Mouse (Mus musculus) cerebellum, postnatal 25 days (tissue): ENCODE results near the gene Mab21l3.

ENCODE experiments used
- DNase-seq, 2 experiments: peaks; one replicate each; pipeline ENCODE4 v3.0.0; 2021; ENCODE audit warnings: mixed read lengths in 2 of 2

The Mab21l3 gene

DNA sequence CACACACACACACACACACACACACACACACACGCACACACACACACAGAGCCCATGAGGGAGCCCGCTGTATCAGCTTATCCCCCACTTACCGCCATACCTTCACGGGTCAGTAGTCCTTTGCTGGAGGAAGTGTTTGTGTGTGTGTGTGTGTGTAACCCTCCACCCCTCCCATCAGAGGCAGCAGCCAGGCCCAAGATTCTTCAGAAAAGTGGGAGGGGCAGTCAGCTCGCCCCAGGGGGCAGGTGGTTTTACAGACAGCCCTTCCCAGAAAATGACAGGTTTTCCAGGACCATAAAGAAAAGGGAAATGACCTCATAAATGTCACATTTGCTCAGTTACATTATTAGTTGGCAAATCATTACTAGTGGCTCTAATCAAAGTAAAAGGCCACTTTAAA is at the start of gene Mab21l3:
Gene Mab21l3, minus strand, starts transcription at position 144 of the 400 bp plus-strand sequence.
- DNase-seq: no peak

DNA sequence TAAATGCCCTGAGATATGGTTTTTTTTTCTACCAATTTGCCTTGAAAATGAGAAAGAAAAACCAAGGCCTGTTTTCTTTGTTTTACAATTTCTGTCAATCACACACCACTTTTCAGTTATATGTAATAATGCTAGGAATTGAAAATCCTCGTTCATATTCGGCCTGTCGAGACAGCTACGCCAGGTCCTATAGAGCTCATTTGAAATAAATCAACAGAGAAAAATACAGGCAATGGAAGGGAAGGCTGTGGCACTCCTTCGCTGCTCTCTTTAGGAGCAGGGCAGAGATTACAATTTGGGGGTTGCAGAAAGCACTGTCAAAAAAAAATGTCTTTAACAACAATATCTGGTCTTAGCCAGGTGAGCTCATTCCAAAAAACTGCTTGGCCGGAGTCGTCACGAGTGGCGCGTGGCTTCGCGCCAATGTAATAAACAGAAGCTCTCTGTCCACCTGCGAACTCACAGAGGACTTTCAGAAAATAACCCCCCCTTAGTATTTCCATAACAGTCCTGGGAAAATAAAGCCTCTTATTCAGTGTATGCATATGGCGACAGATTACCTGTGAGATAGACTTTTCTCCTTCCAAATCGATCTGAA is 48.7 kb upstream of the Mab21l3 start:
- DNase-seq: peak in 1 of 2 experiments; percentile 50

DNA sequence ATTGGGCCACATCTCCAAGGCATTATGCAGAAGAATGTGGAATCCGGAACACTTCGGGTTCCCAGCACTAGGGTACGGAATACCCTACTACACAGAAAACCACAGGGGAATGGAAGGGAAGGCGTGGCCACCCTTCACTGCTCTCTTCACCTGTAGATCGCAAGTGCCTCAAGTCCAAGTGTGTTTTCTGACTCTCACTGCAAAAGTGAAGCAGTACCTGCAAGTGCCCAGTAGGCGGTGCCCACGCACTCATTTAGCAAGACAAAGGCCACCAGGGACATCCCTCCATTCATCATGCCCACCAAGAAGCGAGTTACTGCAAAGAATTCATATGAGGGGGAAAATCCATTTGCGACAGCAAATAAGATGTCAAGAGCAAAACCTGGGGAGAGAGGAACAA is 48.1 kb upstream of the Mab21l3 start:
- DNase-seq: peak; percentile 85 to 88

DNA sequence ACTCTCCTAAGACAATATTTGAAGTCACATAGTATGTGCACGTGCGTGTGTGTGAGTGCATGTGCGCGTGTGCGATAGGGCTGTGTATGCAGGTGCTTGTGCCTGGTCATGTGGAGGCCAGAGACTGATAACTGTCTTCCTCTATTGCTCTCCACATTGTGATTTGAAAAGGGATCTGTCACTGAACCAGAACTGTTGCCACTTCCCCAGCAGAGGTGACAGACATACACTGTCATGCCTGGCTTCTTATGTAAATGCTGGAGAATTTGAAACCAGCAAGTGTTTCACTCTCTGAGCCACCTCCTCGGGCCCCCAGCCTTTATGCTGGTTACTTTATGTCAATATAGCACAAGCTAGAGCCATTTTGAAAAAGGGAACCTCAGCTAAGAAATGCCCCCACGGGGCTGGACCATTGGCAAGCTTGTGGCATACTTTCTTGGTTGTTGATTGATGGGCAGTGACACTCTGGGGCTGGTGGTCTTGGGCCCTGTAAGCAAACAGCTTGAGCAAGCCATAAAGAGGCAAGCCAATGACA is 46.7 kb upstream of the Mab21l3 start:
- no peak for DNase-seq

DNA sequence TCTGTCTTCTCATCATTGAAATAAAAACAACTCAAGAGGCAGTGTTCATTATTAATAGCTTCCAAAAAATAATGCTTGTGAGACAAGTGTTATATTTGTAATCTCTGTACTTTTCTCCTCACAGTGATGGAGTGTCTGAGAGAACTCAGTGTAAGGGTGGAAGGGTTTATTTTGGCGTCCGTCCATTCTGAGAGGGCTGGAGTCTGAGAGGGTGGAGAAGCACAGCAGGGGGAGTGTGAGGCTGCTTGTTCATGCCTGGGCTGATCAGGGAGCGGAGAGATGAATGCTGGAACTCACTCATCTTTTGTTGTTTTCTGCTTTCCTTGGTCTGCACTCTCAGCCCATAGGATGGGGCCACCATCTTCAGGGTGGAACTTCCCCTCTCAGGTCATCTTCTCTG is 36.8 kb upstream of the Mab21l3 start:
- peak; percentile 41 to 63 for DNase-seq

DNA sequence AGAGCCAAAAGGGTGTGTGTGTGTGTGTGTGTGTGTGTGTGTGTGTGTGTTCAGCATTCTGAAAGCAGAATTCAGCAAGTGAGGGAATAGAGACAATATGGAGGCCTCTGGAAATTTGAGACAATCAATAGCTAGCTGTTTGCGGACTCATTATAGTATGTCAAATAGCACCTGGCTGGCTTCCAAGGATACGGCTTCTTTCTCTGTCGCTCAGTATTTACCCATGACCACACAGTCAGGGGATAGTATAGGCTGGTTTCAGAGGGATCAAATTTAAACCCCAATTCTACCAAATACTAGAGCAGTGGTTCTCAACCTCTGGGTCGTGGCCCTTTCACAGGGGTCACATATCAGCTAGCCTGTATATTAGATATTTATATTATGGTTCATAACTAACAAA is 36.3 kb upstream of the Mab21l3 start:
- peak in 1 of 2 experiments; percentile 30 for DNase-seq

DNA sequence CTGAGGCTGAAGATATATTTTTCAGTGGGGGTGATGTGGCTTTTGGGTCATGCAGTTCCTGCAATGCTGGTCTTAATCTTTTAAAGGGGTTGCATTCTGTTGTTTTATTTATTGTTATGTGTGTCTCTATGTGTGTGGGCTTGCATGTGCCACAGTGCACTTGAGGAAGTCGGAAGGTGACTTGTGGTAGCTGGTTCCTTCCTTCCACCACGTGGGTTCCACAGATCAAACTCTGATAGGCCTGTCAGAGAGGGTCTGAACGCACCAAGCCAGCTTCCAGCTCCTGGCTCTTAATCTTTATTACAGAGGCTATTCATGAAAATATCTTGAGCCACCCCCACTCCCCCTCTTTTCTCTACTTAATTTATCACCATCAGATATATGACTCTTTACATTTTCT is 35.1 kb upstream of the Mab21l3 start:
- DNase-seq: no peak

DNA sequence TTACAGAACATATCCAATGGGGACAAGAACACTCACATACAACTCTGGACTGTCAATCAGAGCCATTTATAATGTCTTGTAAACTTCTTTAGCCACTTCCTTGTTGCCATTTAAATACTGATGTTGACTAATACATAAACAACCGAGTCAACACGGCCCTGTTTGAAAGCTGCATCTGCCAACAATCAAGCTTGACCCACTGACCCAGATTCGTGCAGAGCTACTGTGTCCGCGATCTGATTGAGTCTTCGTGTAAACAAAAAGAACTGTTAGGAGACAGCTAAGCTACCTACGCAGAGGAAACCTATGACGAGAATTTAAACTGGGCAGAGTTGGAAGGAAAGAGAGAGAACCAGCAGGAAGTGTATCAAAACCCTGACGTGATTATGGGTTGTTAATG is 33.0 kb upstream of the Mab21l3 start:
- DNase-seq: no peak

DNA sequence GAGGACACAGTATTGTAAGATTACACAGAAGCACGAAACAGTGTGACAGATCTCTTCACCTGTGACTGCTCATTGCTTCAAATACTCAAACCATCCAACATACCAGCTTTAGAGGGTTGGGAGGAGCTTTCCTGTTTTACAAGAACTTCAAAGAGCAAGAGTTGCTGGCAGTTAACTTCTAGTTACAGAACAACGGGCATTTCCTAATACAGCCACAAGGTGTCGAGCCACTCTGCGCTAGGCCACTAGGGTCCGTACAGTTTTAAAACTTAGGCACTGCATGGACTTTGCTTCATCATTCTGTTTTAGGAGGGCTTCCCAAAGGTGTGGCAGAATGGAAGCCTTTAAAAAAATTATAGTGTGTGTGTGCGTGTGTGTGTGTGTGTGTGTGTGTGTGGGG is 32.1 kb upstream of the Mab21l3 start:
- no peak for DNase-seq

DNA sequence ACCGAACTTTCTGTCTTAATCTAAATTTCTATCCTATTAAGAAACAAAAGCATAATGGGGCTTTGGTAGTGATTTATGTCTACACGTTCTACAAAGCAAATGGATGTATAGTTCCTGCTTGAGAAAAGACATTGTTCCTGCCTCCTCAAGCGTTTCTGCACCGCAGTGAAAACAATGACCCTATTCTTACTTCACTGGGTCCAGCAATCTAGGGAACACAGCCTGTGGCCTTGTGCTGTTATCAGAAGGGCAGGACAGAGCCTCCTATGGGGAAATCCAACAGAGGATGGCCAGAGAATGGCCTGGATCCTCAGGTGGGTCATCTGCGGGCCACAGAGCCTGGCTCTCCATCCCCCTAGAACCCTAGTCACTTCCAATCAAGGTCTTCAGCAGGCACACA is 29.4 kb upstream of the Mab21l3 start:
- DNase-seq: no peak

DNA sequence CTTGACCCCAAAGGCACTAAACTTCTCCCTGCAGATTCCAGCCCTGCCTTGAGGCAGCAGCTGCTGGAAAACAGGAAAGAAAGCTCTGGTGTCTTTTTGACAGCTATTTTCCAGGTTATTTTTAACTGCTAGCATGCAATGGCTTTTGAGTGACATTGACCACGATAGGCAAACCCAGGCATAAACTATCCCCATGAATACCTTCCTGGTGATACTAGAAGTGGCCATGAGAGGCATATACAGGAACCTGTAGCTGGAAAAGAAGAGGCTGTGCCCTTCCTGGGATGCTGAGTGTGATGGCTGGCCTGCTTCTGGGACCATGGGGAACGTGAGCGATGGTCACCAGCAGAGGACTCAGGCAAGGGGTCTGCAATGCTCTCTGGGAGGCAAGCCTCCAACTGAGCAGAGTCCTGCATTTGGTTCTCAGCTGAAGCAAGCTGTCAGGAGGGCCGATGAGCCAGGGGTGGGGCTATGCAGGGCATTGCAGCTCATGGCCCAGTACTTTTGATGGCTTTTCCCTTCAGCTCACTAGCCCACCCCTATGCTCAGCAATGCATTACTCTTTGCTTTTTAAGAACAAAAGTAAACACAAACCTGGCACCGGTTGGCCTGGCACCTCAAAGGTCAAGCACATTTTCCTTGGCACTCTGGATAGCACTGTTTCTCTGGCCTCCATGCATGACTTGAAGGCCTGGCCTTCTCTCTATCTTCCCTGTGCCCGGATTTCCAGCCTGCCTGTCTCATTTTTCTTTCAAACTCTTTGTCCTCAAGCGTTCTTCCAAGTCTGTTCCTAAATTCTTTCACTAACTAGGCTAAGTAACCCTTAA is 27.9 kb upstream of the Mab21l3 start:
- DNase-seq: no peak

DNA sequence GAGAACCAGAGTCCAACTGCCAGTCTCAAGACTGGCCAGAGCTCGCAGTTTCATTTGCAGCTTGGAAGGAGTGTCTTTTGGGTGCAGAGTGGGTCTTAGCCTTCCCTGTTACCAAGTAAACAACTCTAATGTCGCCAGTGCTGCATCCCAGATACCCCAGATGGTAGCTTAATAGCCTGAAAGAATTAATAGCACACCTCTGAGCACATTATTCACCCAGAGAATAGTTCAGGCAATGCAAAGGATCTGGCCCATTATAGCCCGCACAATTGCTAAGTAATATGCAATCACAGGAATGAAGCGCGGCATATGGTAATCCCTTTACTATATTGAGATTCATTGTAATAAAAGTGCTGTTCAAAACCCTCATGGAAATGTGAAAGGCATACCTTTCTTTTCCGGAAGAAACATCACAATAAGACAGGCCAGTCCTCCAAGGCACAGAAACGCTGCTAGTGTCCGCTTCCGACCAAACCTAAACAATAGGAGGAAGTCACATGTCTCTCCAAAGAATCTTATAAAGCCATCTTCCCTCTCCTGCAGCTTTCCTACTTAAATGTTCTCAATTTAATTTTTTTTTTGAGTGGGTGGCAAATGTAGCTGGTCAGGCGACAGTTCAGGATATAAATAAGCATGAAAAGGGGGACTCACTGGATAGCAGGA is 26.6 kb upstream of the Mab21l3 start:
- no peak for DNase-seq

DNA sequence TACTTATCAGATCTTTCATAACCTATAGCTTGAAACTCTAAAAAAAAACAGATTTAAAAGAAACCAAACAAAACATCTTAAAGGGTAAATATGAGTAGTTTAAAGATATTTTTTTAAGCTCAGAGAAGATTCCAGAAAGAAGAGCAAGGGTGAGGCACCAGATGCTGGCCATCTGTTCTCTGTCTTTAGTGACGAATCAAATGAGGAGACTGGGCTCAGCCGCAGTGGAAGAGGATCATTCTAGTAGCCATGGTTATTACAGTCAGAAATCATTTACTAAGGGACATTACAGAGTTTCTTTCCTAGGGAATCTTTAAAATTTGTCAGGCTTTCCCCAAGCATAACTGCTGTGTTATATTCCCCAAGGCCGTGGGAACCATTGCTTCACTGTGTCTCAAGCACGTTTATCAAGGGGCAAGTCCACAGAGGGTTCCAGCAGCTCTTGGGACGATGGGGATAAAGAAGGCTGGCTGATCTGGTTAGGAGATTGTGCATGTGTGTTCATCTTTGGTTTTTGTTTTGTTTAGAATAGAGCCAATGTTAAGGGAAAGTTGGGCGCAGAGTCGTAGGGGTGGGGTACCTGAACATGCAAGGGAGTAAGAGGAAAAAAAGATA is 24.4 kb upstream of the Mab21l3 start:
- DNase-seq: peak in 1 of 2 experiments; percentile 28

DNA sequence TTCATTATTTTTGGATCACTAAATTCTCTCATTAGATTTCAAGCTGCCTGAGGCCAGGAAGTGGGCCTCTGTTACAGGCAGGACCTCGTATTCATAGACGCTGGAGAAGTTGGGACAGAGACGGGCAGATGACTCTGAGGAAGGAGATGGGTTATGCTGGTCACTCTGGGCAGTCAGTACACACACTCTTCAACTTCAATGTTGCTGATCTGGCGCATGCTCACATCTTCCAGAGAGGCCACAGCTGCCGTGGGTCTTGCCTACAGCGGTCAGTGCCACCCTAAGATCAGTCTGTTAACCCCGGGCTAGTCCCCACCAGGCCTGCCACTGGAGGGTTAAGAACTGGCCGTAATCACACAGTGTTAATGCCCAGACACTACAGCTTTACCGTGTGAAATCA is 23.2 kb upstream of the Mab21l3 start:
- no peak for DNase-seq

DNA sequence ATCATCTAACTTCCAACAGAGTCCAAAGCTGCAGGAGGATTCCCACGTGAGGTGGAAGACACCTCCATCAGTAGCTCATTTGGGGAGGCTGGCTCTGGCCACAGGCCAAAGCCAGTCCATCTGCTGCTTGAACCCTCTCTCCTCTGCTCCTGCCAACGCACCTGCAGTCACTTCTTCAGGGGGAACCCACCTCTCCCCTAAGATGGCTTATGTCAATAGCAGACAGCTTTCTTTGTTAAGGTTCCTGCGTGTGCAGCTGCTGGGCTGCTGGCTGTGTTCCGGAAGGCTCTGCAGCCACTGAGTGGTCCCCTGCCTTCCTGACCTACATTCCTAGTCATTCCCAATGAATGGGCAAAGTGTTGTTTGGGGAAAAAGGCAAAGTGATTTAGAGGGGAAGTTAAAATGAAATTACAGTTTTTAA is 18.3 kb upstream of the Mab21l3 start:
- DNase-seq: peak; percentile 89 to 90

DNA sequence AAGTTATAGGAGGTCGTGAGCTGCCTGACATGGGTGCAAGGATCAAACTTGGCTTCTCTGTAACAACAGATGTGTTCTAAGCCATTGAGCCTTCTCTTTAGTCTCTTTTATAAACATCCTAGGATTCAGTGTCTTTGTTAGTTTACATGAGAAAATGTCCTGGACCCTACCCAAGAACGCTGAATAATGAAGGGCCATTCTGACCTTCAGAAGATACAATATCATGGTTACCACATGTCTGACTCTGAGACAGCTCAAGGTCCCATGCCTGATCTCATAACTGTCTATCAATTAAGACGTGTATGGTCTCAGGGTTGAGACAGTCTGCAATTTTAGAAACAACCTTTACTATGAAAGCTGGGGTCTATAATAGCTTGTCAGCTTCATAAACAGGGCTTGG is 13.1 kb upstream of the Mab21l3 start:
- DNase-seq: no peak

DNA sequence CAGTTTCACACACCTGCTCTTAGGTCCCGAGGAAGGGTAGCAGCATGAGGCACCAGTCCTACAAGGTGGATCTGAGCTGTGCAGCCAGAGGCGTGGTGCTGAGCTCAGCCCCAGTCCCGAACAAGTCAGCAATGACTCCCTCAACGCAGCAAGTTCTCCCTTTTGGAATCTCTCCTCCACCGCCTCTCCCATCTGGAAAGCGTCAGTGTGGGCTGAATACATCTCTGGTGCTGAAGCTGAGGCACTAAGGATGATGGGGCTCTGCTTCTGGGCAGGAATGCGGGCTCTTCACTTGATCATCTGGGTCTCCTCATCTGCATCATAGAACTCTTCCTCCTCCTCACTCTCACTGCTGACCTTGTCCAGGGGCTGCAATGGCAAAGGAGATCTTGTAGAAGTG is 11.4 kb upstream of the Mab21l3 start:
- no peak for DNase-seq

DNA sequence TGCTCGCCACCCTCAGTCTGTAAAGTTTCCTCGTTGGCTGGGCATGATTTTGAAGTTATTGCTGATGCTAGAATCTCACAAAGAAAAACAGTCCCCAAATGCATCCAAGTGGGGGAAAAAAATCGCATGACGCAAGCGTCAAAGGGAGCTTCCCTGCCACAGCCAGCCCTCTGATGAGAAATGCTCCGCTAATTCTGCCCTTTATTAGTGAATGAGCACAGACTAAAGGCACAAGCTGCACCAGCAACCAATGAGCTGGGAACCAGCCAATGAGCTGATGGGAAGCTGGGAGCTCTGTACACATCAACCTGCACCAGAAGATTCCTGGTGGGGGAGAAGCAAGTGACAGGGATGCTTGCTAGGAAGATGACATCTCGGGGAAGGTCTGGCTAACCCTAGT is 11.0 kb upstream of the Mab21l3 start:
- no peak for DNase-seq

DNA sequence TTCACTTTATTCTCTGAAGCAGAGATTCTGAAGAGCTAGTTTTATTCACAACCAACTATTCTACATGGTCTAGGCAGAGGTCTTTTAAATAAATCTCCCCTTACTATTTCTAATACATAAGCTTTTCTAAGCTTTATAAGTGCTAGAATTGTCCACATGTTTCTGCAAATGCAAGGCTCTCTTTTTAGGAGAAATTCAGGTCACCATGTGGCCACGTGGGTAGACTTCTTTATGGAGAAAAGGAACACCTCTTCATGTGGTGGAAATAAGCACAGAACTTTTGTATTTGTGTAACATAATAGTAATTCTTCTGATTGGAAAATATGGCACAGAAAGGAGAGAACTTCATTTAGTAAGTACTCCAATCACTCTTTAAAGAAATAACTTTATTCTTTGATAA is 5.3 kb upstream of the Mab21l3 start:
- DNase-seq: no peak

DNA sequence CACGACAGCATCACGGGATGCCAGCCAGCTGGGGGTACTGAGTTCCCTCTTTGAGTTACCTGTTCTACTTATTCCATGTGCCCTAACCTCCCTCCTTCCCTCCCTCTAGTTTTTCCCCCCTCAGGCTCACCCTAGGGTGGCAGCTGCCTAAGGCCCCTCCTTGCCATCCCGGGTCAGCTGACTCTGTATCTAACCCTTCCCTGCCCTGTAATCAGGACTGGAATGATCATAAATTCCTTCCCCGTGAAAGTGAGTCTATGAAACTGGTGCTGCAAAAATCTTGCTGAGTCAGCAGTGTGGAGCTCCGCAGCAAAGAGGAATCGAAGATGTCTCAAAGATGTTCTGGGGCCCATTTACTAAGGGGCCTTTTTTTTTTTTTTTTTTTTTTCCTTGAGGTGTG is 2.6 kb upstream of the Mab21l3 start:
- no peak for DNase-seq

DNA sequence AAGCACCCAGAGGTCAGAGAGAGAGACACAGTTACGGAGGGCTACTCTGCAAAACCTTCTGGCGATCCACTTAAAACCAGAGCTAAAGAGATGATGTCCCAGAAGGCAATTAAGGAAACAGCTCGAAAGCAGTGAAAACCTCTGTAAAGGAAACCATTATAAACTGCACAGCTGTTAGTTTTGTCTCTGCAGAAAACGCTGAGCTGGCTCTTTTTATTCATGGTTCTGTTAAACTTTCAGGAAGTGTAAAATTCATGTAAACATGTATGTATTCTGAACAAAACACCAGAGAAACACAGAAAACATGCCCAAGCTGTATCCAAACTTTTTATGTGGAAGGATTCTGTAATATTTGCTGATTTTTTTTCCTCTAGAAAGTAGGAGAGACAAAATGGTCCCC is 2.7 kb downstream of the Mab21l3 start:
- no peak for DNase-seq

DNA sequence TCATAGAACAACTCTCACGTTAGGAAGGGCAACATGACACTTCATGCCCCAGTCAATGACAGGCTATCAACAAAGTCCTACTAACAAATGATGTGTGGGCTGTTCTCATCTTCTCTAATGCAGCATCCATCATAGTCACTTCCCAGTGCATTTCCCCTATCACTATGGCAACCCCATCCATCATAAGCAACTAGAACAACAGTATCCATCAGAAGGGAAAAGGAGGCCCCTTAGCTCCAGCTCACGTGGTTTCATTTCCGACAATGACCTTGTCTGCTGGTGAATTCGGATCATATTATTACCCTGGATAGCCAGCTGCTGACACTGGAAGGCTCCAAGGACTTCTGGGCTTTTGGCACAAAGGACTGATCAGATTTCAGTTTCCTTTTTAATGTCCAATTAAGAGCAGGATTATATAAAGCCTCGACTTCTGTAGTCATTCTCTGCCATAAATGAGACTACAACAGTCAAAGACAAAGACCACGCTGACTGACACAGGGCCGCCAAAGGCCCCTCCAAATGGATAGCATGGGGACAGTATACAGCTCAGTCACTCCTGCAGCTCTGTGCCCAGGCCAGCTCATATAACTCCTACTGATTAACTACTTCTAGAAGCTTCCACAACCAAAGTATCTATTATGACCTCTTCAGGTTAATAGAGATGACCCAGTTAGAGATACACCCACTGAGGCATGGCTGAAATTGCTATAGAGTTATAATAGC is 6.2 kb downstream of the Mab21l3 start:
- DNase-seq: no peak

DNA sequence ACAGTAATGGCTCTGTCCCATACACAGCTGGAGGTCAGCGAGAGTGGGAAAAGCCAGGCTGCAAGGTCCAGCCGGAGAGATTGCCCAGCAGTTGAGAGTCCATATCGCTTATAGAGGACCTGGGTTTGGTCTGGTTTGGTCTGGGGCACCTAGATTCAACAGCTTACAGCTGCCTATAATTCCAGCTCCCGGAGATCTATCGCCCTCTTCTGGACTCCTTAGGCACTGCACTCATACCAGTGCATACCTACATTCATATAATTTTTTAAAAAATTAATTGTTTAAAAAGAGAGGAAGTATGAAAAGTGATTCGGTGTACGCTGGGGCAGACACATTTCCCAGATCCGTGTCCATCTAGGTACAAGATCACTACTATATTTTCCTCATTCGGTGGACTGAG is 9.4 kb downstream of the Mab21l3 start:
- DNase-seq: no peak
